Mouse (Mus musculus): ENCODE measurements around the gene Gm3259.
"Not testable (repeated sequence)": the region's sequence is repeated elsewhere in the genome, so short reads cannot be mapped to it uniquely, and the experiment has no call there.

Gm3259 gene

GRCm38 (mm10) chr5:95305611-95306010, at the start of gene Gm3259:
Gene Gm3259 (plus strand): TSS chr5:95305911.
- not testable (repeated sequence) for DNase-seq (ENCODE audit: low read depth)

- DNase-seq (ENCODE audit: low read depth) = not testable (repeated sequence)
These were observed 33.0 kb upstream of the Gm3259 start, which contains the start of gene Gm10424 for GRCm38 (mm10) chr5:95272668-95273067. Gene Gm10424 (minus strand): TSS chr5:95272768.

Measured in c-Kit-positive CD71-negative TER-119-negative erythroid progenitor cells, embryonic 14.5 days (primary cell).